Mouse (Mus musculus): ENCODE data around the gene Med27. TPM values are rescaled to one million over a fixed set of nuclear protein-coding genes. Genes with fewer than 3 reads are reported as not detected.

Gene Med27
- polyA plus RNA-seq, 1 experiment, result 49.8 TPM

GRCm38 (mm10) chr2:29410884-29411283, 64.3 kb downstream of the Med27 start:
- H3K27me3 ChIP-seq (ENCODE audit: control insufficient read depth, insufficient read depth, insufficient read length), result no peaks in the 10 kb centered on the region
- no peaks in the 10 kb centered on the region for H3K79me3 ChIP-seq (ENCODE audit: low read depth)
- H3K79me2 ChIP-seq (ENCODE audit: control insufficient read depth, insufficient read depth), result no peaks in the 10 kb centered on the region
- no peak for TF ChIP-seq MAX (IDR thresholded peaks at IDR 0.05)
- no peak for TF ChIP-seq USF1 (IDR thresholded peaks at IDR 0.05; ENCODE audit: low read depth)
- TF ChIP-seq FOSL1 (IDR thresholded peaks at IDR 0.05; ENCODE audit: insufficient read depth, low read length, poor library complexity, severe bottlenecking), result no peak
- TF ChIP-seq MYOD1 (IDR thresholded peaks at IDR 0.05; ENCODE audit: control insufficient read depth, insufficient read length, low read depth), result no peak
- TF ChIP-seq MYOG (IDR thresholded peaks at IDR 0.05; ENCODE audit: control insufficient read depth, extremely low read depth, insufficient read length), result no peak
- TF ChIP-seq CEBPB (IDR thresholded peaks at IDR 0.05; ENCODE audit: low read depth), result no peak
- no peak for TF ChIP-seq CTCF (IDR thresholded peaks at IDR 0.05; ENCODE audit: control insufficient read depth, insufficient read depth, insufficient read length)
- H3ac ChIP-seq (ENCODE audit: control insufficient read depth, insufficient read length, low read depth), result no peak overlapping the region
- no peak overlapping the region for H3K4me3 ChIP-seq (ENCODE audit: insufficient read depth, poor library complexity, severe bottlenecking)
- H3K36me3 ChIP-seq (ENCODE audit: control insufficient read depth, insufficient read depth), result no peaks in the 10 kb centered on the region

- H3K36me3 ChIP-seq (ENCODE audit: control insufficient read depth, insufficient read depth), result no peaks in the 10 kb centered on the region
- H3K79me2 ChIP-seq (ENCODE audit: control insufficient read depth, insufficient read depth), result no peaks in the 10 kb centered on the region
- no peaks in the 10 kb centered on the region for H3K79me3 ChIP-seq (ENCODE audit: low read depth)
- no peak overlapping the region for H3ac ChIP-seq (ENCODE audit: control insufficient read depth, insufficient read length, low read depth)
- no peak for TF ChIP-seq MYOG (IDR thresholded peaks at IDR 0.05; ENCODE audit: control insufficient read depth, extremely low read depth, insufficient read length)
- no peak for TF ChIP-seq USF1 (IDR thresholded peaks at IDR 0.05; ENCODE audit: low read depth)
- TF ChIP-seq CEBPB (IDR thresholded peaks at IDR 0.05; ENCODE audit: low read depth), result no peak
- TF ChIP-seq CTCF (IDR thresholded peaks at IDR 0.05; ENCODE audit: control insufficient read depth, insufficient read depth, insufficient read length), result no peak
- no peak for TF ChIP-seq FOSL1 (IDR thresholded peaks at IDR 0.05; ENCODE audit: insufficient read depth, low read length, poor library complexity, severe bottlenecking)
- TF ChIP-seq MAX (IDR thresholded peaks at IDR 0.05), result no peak
- TF ChIP-seq MYOD1 (IDR thresholded peaks at IDR 0.05; ENCODE audit: control insufficient read depth, insufficient read length, low read depth), result no peak
- H3K27me3 ChIP-seq (ENCODE audit: control insufficient read depth, insufficient read depth, insufficient read length), result no peaks in the 10 kb centered on the region
- no peak overlapping the region for H3K4me3 ChIP-seq (ENCODE audit: insufficient read depth, poor library complexity, severe bottlenecking)
Measured at GRCm38 (mm10) chr2:29412458-29412857, 65.8 kb downstream of the Med27 start.

GRCm38 (mm10) chr2:29413259-29413993, 66.8 kb downstream of the Med27 start:
- TF ChIP-seq CTCF (IDR thresholded peaks at IDR 0.05; ENCODE audit: control insufficient read depth, insufficient read depth, insufficient read length) (no peak), CEBPB (IDR thresholded peaks at IDR 0.05; ENCODE audit: low read depth) (no peak), MAX (IDR thresholded peaks at IDR 0.05) (no peak), FOSL1 (IDR thresholded peaks at IDR 0.05; ENCODE audit: insufficient read depth, low read length, poor library complexity, severe bottlenecking) (no peak), MYOD1 (IDR thresholded peaks at IDR 0.05; ENCODE audit: control insufficient read depth, insufficient read length, low read depth) (no peak), USF1 (IDR thresholded peaks at IDR 0.05; ENCODE audit: low read depth) (no peak), MYOG (IDR thresholded peaks at IDR 0.05; ENCODE audit: control insufficient read depth, extremely low read depth, insufficient read length) (no peak)
- no peaks in the 10 kb centered on the region for H3K36me3 ChIP-seq (ENCODE audit: control insufficient read depth, insufficient read depth)

GRCm38 (mm10) chr2:29414852-29415473, 68.3 kb downstream of the Med27 start:
- Histone ChIP-seq H3K36me3 (ENCODE audit: control insufficient read depth, insufficient read depth) (no peaks in the 10 kb centered on the region), H3K4me3 (ENCODE audit: insufficient read depth, poor library complexity, severe bottlenecking) (no peak overlapping the region), H3K27me3 (ENCODE audit: control insufficient read depth, insufficient read depth, insufficient read length) (no peaks in the 10 kb centered on the region), H3ac (ENCODE audit: control insufficient read depth, insufficient read length, low read depth) (no peak overlapping the region), H3K79me3 (ENCODE audit: low read depth) (no peaks in the 10 kb centered on the region), H3K79me2 (ENCODE audit: control insufficient read depth, insufficient read depth) (no peaks in the 10 kb centered on the region)
- no peak for TF ChIP-seq MAX (IDR thresholded peaks at IDR 0.05)
- TF ChIP-seq USF1 (IDR thresholded peaks at IDR 0.05; ENCODE audit: low read depth), result no peak
- no peak for TF ChIP-seq MYOD1 (IDR thresholded peaks at IDR 0.05; ENCODE audit: control insufficient read depth, insufficient read length, low read depth)
- TF ChIP-seq MYOG (IDR thresholded peaks at IDR 0.05; ENCODE audit: control insufficient read depth, extremely low read depth, insufficient read length), result no peak
- no peak for TF ChIP-seq FOSL1 (IDR thresholded peaks at IDR 0.05; ENCODE audit: insufficient read depth, low read length, poor library complexity, severe bottlenecking)
- TF ChIP-seq CTCF (IDR thresholded peaks at IDR 0.05; ENCODE audit: control insufficient read depth, insufficient read depth, insufficient read length), result no peak
- no peak for TF ChIP-seq CEBPB (IDR thresholded peaks at IDR 0.05; ENCODE audit: low read depth)

More at GRCm38 (mm10) chr2:29413259-29413993, 66.8 kb downstream of the Med27 start:
- H3K79me3 ChIP-seq (ENCODE audit: low read depth), result no peaks in the 10 kb centered on the region
- H3K79me2 ChIP-seq (ENCODE audit: control insufficient read depth, insufficient read depth), result no peaks in the 10 kb centered on the region
- no peak overlapping the region for H3K4me3 ChIP-seq (ENCODE audit: insufficient read depth, poor library complexity, severe bottlenecking)
- no peak overlapping the region for H3ac ChIP-seq (ENCODE audit: control insufficient read depth, insufficient read length, low read depth)
- no peaks in the 10 kb centered on the region for H3K27me3 ChIP-seq (ENCODE audit: control insufficient read depth, insufficient read depth, insufficient read length)

- Histone ChIP-seq H3ac (ENCODE audit: control insufficient read depth, insufficient read length, low read depth) (no peak overlapping the region), H3K79me2 (ENCODE audit: control insufficient read depth, insufficient read depth) (peaks cover 1% of the 10 kb centered on the region), H3K36me3 (ENCODE audit: control insufficient read depth, insufficient read depth) (no peaks in the 10 kb centered on the region), H3K79me3 (ENCODE audit: low read depth) (no peaks in the 10 kb centered on the region), H3K27me3 (ENCODE audit: control insufficient read depth, insufficient read depth, insufficient read length) (no peaks in the 10 kb centered on the region), H3K4me3 (ENCODE audit: insufficient read depth, poor library complexity, severe bottlenecking) (no peak overlapping the region)
- no peak for TF ChIP-seq FOSL1 (IDR thresholded peaks at IDR 0.05; ENCODE audit: insufficient read depth, low read length, poor library complexity, severe bottlenecking)
- TF ChIP-seq MAX (IDR thresholded peaks at IDR 0.05), result no peak
- no peak for TF ChIP-seq MYOD1 (IDR thresholded peaks at IDR 0.05; ENCODE audit: control insufficient read depth, insufficient read length, low read depth)
- no peak for TF ChIP-seq CEBPB (IDR thresholded peaks at IDR 0.05; ENCODE audit: low read depth)
- no peak for TF ChIP-seq USF1 (IDR thresholded peaks at IDR 0.05; ENCODE audit: low read depth)
- no peak for TF ChIP-seq MYOG (IDR thresholded peaks at IDR 0.05; ENCODE audit: control insufficient read depth, extremely low read depth, insufficient read length)
- TF ChIP-seq CTCF (IDR thresholded peaks at IDR 0.05; ENCODE audit: control insufficient read depth, insufficient read depth, insufficient read length), result no peak
Measured at GRCm38 (mm10) chr2:29418498-29418897, 71.9 kb downstream of the Med27 start.
